Mouse (Mus musculus) A20 (cell line): ENCODE measurements around the gene Brix1.

Experiments
- DNase-seq: peaks from one replicate; pipeline ENCODE4 v3.0.0-alpha.2; 2011; ENCODE audit warnings: low read depth, low spot score

The Brix1 gene

GRCm38 (mm10) chr15:10460986-10461385, 24.8 kb downstream of the Brix1 start:
- DNase-seq, result no peak

DNA sequence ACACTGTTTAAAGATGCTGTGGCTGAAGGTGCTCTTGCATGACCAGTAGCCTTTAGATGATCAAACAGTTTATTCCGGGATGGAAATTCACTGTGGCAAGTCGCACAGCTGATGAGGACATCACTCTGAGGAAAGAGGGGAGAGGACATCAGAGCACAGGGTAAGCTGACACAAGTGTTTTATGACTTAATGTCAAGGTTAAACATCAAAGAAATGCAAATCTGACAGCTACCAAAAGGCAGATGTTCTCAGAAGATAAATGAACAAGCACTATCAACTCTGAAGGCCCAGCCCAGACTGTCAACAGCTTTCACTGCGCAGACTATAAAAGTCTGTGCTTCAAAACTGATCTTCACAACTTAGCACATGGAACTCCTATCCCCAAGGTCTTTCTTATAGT, 38.6 kb downstream of the Brix1 start:
- DNase-seq, result no peak

DNA sequence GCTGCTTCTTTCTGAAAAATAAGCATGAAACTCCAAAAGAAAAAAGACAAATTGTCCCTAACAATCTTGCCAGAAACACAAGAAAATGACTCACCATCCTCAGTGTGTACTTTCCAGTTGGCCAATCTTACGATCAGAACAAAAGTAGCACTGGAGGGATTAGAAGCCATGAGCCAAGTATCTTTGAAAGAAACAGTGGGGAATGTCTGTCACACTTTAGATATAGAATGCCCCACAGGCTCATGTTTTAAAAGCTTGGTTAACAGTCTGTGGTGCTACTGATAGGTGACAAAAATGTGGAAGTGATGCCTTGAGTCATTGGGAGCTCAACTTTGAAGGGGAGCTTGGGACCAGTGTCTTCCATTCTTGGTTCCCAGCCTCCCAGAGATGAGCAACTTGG, 43.5 kb downstream of the Brix1 start:
- no peak for DNase-seq

DNA sequence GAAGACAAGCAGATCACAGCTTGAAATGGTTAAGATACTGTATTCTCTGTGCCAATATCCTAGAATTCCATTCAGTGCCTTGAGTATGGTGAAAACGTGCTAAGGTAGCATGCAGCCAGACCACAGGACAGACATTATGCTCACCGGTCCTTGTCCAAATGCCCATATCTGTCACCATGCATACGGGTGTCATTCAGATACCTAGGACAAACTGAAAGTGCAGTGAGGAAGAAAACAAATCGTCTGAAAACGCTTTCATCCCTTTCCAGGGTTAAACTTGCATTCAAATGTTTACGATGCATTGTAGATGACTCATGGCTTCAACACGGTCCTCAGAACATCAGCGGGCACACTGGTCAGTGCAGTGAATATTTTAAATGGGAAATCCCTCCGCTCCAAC, 44.3 kb downstream of the Brix1 start:
- no peak for DNase-seq

DNA sequence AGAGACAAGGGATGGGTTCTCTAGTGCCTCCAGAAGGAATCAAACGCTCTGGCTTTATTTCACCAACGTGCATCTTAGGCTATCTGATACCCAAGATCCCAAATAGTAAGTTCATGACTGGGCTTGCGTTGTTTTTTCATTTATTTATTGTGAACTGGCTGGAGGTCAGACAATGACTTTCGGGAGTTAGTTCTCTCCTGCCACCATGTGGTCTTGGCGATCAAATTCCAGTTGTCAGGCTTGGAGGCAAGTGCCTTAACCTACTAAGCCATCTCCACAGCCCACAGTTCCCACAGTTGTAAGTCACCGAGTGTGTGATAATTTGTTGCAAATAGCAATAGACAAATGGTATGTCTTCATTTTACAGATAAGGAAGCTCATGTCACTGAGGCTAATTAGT, 45.8 kb downstream of the Brix1 start:
- DNase-seq, result no peak

- DNase-seq, result no peak
These were observed 48.9 kb downstream of the Brix1 start for GRCm38 (mm10) chr15:10436893-10437292.

- no peak for DNase-seq
These were observed 59.0 kb downstream of the Brix1 start for GRCm38 (mm10) chr15:10426545-10427266.

DNA sequence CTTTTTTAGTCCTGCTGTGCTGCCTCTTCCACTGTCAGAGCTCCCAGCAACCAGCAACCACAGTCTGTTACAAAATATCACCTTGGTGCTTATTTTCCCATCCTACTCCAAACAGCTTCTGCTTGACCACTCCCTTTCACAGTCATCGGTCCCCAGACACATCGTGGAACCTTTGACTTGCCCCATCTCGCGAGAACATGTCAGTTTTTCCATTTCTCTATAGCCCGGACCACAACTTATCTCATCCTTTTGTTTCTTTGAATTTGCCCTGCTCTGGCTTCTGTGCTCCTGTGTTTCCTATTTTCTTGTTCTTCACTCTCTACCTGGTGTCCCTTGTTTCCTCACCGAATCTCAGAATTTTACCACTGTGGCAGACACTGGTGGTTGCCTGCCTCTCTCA, 59.6 kb downstream of the Brix1 start:
- no peak for DNase-seq
